Mouse (Mus musculus) small intestine, adult 2 months (tissue): ENCODE results near the gene 4930550C14Rik.
A peak's percentile ranks its signal among the peaks of the same experiment; 100 is the strongest.

Experiments used
- CTCF ChIP-seq: fragments of 200-500 bp; IDR thresholded peaks from 2 replicates; pipeline ENCODE4 v1.5.1; 2012; ENCODE audit warnings: low read depth, mild to moderate bottlenecking, control low read depth, inconsistent platforms, low read length, moderate library complexity, mixed read lengths; ENCODE audit not compliant: insufficient replicate concordance, insufficient read length; ENCODE audit errors: extremely low read depth
- POLR2A ChIP-seq: fragments of 200-500 bp; IDR thresholded peaks from 2 replicates; pipeline ENCODE4 v1.6.1; 2012; ENCODE audit warnings: low read depth, mild to moderate bottlenecking, control low read depth, inconsistent platforms, low read length, moderate library complexity

DNA sequence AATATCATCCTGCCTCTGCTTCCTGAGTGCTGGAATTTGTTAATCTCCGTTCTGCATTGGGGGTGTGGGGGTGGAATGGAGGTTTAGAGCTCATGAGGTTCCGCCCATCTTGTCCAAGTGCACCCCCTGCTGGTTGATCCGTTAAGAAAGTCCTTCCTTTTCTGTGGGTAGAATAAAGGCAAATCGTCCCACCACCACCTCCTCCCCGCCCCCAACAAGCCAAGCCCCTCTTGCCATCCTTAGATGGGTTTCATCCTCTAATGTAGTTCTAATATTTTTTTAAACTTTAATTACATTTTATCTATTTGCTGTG is 3.8 kb upstream of the 4930550C14Rik start:
- TF ChIP-seq CTCF, result peak; percentile 84; the same call in 1 of the 2 replicates
- no peak for TF ChIP-seq POLR2A
